Mouse (Mus musculus) inflammation-experienced regulatory T-cells, adult 6 months (primary cell): ENCODE measurements around the gene Hspa2. TPM values are rescaled to one million over a fixed set of nuclear protein-coding genes. Genes with fewer than 3 reads are reported as not detected.
A peak's percentile ranks its signal among the peaks of the same experiment; 100 is the strongest.

Experiments used
- ATAC-seq: one replicate; pipeline ENCODE4 v1.8.0; 2017
- polyA plus RNA-seq, 3 experiments: library from polyadenylated mRNA; unstranded; fragments of 100-300 nt; shearing (Covaris generic); gene quantifications; one replicate each; pipeline ENCODE4 v1.2.1; 2017

Hspa2 gene
- polyA plus RNA-seq, 3 experiments from 2014 or later = 2.6 to 5.7 (median 3.4) TPM

DNA sequence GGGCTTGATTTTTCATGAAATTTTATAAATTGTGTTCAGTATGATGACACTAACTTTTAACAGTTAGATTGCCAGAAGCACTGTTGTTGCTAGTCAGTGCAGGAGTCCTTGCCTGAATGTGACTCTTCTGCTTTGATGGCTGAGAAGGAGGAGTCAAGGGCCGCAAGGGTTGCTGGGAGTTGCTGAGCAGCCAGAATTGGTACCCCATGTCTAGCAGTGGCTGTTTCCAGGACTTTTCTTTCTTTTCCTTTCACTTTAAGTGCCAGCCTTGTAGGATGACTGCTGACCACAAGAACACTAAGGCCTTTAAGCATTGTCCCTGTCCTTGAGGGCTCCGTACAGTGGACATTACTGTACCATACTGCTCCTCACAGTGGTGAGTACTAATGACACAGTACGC lies 26.2 kb upstream of the Hspa2 start:
- peak; percentile 7 for ATAC-seq

DNA sequence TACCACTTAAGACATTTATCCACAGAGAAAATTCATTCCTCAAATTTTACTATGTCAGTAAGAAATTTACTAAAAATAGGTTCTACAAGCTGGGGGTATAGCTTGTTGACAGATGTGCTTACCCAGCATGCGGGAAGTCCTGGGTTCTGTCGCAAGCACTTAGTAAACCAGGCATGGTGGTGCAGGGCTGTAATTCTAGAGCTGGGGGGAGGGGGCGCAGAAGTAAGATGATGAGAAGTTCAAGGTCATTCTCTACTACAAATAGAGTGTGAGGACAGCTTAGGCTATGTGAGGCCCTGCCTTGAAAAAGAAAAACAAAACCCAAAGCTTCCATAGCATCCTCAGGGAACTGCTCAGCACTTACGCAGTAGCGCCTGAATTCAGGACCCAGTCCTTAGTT lies 25.4 kb upstream of the Hspa2 start:
- ATAC-seq = no peak

DNA sequence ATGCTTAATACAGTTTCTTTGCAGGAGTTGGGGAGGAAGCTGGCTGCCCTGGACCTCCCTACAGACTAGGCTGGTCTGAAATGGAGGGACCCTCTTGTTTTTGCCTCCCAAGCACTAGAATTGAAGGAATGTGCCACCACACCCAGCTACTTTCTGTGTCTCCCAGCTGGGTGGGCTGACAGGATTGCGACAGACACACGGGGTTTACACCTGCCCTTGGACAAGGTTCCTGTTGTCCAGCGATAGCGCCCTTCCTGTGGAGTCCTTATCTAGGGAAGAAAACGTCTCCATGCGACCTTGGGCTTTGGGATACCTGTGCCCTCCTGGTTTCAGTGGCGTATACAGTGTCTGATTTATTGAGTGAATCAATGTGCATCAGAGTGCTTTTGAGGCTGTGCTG lies 23.8 kb upstream of the Hspa2 start:
- no peak for ATAC-seq

DNA sequence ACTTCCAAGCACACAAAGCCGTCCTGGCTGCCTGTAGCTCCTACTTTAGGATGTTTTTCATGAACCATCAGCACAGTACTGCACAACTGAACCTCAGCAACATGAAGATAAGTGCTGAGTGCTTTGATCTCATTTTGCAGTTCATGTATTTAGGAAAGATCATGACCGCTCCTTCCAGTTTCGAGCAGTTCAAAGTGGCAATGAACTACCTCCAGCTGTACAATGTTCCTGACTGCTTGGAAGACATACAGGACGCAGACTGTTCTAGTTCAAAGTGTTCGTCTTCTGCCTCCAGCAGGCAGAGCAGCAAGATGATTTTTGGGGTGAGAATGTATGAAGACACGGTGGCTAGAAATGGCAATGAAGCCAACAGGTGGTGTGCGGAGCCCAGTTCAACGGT lies 18.6 kb upstream of the Hspa2 start:
- ATAC-seq = no peak

DNA sequence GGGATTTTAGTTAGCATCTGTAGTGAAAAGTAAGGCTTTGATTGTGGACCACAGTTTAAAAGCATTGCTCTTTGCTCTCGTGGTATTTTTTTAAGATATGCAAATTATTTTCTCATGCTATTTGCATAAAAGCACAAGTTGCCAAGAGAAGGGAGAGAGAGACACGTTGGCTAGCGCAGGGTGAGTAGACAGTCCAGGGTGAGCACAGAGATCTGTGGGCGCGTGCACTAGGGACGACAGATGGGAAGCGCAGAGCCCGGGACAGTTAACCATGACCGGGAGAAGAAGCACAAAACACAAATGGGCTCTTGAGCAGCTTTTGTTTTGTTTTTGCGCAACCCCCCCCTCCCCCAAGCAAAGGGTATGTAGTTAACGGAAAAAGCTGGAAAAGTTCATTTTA lies 15.2 kb upstream of the Hspa2 start:
- no peak for ATAC-seq

DNA sequence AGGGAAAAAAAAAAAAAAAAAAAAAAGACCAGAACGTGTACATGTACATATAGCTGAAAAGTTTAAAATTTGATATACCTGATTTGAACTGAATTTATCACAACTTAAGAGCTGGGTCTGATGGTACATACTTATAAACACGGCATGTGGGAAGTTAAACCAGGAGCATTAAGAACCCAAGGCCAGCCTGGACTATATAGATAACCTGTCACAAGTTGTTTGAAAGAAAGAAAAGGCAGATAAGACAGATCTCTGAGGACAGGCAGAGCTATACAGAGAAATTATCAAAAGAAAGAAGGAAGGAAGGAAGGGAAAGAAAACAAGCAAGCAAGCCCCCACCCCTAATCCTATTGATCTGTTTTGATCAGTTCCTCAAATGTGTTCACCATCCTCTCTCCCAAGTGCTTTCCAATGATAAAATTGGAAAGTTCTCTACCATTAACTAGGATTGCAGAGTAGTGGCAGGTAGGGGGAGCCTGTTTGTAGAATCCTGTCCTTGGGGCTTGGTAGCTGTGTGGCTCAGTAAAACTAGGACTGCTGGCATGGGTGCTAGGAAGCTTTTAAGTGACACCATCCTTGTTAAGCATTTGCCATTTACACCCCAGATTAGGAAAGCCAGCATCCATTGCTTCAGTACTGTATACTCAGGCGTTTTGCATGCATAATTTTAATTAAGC lies 12.2 kb upstream of the Hspa2 start:
- no peak for ATAC-seq

DNA sequence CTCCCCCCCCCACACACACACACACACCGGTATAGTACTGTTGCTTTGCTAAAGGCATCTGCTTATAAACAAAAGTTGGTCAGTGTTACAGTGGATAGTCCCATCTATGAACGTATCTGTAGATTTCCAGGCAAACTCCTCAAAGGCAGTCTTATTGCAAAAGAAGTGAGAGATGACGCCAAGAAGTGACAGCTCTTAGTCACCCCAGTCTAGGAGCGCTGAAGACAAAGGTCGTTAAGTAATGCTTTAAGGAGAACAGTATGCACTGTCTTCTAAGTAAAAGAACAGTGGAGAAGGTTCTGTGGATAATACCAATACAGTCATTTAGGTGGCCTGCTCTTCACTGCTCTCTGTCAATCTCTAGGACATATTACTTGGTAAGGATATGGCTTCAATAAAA lies 11.0 kb upstream of the Hspa2 start:
- ATAC-seq = no peak

DNA sequence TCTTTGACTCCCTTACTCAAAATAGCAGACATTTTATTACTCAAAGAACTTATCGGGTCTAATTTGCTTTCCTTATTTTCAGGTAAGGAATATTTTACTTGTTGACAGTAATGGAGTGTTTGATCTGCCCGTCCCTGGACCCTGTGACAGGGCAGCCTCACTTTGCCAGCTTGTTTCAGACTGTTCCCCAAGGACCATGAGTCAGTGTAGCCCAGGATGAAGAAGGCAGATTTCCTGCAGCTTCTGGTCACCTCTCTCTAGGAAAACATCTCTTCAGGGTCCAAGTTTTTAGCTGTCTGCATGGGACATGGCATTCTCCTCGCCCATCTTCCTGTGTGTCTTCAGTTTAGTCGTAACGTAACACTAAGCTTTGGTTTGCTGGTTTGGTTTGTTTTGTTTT lies 6.7 kb upstream of the Hspa2 start:
- no peak for ATAC-seq

DNA sequence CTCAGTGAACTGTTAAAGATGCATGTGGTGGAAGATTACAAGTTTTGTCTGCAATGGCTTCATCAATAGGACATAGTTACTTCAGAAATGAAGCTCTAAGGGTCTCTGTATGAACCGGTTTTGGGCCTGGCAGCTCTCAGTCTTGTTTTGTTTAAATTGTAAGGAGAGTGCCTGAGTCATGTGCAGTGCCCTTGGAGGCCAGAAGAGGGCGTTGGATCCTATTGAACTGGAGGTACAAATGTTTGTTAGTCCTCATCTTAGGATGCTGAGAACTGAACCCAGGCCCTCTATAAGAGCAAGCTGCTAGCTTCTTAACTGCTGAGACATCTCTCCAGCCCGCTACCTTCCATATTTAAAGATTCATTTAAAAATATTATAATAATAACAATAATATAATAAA lies 2.3 kb upstream of the Hspa2 start:
- ATAC-seq = no peak

DNA sequence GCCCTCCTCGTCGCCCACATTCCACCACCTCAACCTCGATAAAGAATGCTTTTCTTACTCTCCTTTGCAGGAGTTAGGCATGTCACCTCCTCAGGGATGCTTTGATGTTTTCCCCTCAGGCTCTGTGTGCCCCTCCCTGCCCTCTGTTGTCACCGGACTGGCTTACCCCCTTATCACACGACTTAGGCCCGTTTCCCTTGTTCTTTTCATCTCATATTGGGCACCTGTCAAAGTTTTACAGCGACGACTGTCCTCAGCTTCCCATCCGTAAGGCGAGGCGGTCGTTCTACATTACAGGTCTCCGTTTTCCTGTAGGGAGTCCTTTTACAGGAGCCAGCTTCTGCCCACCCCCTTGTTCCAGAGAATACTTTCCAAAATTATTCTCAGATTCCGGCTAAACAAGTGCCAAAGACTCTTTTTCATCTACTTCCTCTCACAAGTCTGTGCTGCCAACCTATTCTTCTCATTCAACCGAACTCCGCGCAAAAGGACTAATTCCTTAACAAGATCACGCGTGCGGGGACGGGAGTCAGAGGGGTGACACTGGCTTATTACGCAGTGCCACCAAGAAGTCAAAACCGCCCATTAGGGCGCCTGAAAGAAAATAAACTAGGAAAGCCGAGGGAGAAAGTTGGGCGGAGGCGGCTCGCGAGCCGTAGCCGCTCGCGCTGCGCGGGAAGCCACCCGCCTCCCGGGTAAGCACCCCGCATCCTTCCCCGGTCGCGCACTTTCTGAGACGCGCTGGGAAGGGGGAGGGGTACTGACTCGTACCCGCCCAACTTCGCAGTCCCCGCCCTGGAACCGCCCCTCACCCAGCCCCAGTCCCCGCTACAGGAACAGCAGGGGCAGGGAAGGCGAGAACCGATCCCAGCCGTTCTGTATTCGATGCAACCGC lies 738 bp upstream of the Hspa2 start:
- peak; percentile 71 for ATAC-seq

DNA sequence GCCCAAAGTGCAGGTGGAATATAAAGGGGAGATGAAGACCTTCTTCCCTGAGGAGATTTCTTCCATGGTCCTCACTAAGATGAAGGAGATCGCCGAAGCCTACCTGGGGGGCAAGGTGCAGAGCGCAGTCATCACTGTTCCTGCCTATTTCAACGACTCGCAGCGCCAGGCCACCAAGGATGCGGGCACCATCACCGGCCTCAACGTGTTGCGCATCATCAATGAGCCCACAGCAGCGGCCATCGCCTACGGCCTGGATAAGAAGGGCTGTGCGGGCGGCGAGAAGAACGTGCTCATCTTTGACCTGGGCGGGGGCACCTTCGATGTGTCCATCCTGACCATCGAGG lies 833 bp downstream of the Hspa2 start:
- no peak for ATAC-seq

DNA sequence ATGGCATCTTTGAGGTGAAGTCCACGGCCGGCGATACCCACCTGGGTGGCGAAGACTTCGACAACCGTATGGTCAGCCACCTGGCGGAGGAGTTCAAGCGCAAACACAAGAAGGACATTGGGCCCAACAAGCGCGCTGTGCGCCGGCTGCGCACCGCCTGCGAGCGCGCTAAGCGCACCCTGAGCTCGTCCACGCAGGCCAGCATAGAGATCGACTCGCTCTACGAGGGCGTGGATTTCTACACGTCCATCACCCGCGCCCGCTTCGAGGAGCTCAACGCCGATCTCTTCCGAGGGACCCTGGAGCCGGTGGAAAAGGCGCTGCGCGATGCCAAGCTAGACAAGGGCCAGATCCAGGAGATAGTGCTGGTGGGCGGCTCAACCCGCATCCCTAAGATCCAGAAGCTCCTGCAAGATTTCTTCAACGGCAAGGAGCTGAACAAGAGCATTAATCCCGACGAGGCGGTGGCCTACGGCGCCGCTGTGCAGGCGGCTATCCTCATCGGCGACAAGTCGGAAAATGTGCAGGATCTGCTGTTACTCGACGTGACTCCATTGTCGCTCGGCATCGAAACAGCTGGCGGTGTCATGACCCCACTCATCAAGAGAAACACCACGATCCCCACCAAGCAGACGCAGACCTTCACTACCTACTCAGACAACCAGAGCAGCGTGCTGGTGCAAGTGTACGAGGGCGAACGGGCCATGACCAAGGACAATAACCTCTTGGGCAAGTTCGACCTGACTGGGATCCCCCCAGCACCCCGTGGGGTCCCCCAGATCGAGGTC lies 1.4 kb downstream of the Hspa2 start:
- no peak for ATAC-seq

DNA sequence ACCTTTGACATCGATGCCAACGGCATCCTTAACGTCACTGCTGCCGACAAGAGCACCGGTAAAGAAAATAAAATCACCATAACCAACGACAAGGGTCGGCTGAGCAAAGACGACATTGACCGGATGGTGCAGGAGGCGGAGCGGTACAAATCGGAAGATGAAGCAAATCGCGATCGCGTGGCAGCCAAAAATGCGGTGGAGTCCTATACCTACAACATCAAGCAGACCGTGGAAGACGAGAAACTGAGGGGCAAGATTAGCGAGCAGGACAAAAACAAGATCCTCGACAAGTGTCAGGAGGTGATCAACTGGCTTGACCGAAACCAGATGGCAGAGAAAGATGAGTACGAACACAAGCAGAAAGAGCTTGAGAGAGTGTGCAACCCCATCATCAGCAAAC lies 2.0 kb downstream of the Hspa2 start:
- no peak for ATAC-seq

DNA sequence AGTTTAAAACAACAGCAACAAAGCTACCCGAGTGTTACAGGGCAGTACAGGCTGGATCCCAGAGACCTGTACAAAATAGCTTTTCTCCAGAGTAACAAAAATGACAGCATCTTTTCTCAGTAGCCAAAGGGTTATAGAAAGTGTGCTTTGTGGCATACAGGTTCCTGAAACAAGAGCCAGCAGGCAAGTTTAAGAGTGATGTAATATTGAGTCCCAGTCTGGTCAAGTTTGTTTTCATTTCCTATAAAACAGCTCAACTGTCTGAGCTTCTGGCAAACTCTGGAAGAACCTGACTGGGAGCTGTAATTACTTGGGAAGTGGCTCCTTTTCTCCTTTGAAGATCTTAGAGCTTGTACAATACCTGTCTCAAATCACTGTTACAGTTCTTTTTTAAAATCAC lies 3.2 kb downstream of the Hspa2 start:
- ATAC-seq = no peak

DNA sequence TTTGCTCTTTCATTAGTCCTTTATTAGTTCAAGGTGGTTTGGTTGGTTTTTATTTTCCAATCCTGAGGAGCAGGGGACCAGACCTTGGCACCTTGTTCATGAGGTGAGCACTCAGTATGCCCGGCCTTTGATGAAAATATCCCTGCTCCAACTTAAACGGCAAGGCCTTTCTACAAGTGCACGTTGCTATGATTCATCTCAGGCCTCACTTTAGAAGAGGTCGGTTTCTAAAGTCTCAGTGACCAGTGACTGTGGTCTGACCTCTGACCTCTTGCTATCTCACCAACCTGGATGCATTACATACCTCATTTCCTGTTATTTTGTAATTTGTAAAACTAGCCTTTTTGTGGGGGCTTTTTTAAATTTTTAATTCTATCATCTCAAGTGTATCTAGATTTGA lies 5.2 kb downstream of the Hspa2 start:
- no peak for ATAC-seq

DNA sequence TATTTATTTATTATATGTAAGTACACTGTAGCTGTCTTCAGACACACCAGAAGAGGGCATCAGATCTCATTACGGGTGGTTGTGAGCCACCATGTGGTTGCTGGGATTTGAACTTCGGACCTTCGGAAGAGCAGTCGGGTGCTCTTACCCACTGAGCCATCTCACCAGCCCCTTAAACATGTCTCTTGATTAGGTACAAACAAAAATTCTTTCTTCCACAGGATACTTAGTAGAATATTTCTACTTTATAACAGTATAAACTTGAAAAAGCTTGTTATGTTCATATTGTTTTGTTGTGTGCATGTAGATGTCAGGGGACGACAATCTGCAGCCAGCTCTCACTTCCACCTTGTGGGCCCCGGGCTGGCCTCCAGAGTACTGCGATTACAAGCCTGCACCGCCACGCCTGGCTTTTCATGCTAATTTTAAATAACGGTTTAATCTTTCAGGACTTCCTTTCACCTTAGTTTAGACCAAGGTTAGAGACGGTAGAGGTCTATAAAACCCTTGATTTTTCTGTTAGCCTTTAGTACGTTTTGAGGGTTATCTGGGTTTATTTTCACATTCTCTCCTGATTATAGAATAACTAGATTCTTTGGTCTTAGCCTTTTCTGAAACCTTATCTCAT lies 11.5 kb downstream of the Hspa2 start:
- ATAC-seq = no peak

DNA sequence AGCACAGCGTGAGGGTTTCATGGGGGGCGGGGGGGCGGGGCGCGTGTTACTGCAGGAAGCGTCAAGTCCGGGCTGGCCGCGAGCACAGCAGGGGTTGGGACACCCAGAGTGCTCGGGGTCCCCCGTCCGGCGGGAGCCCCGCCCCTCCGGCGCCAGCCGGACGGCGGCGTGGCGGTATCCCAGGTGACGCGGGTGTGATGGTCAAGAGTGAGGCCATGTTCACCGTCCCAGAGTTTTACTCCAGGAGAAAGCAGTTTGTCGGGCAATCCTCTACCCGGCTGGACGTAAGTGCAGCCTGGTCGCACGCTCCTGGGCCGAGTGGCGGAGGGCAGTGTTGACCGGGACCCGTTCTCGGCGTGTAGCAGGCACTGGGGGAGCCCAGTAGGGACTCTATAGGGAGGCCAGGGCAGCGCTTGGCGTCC lies 13.5 kb downstream of the Hspa2 start, which contains the start of gene Ppp1r36:
TSS of gene Ppp1r36 (plus strand) at position 106 of the 422 bp plus-strand sequence.
- no peak for ATAC-seq

DNA sequence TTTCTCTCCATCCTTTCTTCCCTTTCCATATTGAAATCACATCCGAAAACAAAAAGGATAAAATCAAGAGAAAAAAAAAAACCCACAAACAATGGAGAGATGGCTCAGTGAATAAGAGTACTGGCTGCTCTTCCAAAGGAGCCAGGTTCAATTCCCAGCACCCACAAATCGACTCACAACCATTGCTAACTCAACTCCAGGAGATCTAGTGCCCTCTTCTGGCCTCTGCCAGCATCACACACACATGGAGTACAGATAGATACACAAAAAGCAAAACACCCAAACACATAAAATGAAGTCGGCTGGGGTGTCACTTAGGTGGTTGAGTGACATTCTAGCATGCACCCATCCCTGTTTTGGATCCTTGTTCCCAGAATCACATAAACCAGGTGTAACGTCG lies 14.4 kb downstream of the Hspa2 start:
- ATAC-seq = no peak

DNA sequence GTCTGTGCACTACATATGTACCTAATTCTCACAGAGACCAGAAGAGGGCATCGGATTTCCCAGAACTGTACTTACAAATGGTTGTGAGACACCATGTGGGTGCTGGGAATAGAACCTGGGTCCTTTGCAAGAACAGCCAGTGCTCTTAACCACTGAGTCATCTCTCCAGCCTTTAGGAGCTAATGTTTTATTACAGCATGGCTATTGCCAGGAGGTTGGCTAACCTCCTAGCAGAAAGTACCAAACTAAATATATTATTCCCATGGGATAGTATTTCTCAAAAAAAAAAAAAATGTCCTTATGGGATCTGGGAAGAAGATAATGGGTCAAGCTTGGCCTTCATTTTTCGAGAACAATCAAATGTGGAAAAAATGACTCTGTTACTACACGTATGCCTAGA lies 21.3 kb downstream of the Hspa2 start:
- no peak for ATAC-seq

DNA sequence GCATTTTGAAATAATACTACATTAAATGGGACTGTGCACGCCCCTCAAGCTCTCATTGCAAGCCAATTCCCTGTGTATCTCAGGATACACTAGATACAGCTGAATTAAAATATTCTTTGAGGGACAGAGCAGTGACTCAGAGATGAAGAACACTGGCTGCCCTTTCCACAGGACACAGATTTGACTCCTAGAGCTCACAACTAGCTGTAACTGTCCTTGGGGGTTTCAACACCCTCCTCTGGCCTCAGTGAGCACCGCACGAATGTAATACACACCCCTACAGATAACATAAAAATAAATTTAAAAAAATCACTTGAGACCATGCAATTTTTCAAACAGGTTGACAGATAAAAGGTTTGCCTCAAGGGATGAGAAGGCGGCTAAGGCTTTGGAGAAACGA lies 23.6 kb downstream of the Hspa2 start:
- no peak for ATAC-seq

DNA sequence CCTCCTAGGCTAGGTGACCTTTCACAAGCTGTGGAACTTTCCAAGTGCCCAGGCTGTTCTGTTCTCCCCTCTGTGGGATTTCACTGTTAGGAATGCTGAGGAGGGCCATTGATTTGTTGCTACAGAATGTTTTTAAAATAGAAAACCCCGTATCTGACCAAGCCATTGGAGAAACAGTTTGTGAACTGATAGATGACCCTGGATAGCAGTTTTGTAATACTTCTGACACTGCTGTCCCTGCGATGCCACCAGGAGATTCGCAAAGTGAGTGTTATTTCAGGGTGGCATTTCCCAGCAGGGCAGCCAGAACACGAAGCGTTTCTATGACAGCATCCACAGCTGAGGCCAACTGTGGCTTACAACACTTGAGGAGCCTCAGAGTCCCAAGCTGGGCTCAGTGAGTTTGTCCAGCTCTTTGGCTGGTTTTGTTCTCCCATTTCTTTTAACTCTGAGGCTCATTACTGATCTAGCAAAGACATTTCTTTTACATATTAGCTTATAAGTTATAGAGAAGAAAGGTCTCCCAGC lies 27.0 kb downstream of the Hspa2 start:
- no peak for ATAC-seq

DNA sequence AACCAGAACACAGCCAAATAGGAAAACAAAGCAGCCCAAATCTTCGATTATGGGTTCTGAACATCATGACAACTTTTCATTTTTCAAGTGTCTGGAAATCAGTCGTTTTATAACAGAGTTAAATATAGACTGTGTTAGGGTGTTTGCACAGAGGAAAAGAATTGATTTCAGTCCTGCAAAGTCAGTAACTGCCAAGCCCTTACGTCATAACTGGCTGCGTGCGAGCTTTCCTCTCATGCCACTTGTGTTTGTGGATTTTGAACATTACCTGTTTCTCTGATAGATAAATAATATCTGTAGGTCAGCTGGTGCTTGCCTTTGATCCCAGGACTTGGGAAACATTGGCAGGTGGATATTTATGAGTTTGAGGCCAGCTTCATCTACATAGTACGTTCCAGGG lies 27.5 kb downstream of the Hspa2 start:
- no peak for ATAC-seq

DNA sequence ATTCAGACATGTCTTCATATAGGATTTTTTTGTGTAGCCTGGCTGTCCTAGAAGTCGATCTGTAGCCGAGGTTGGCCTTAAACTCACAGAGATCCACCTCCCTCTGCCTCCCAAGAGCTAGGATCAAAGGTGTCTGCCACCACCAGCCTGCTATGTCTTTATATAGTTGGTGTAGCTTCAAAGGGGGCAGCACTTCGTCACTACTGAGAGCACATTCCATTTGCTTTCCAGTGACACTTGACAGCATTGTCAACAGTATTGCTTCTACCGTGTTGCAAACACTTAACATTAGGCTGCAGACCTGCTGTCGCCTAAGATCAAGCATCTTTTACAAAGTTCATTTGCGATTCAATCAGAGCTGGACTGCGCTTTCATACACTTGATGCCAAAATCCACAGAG lies 30.1 kb downstream of the Hspa2 start:
- no peak for ATAC-seq
